Mouse (Mus musculus) heart, adult 2 months (tissue): ENCODE measurements around the gene Aak1. TPM values are rescaled to one million over a fixed set of nuclear protein-coding genes. Genes with fewer than 3 reads are reported as not detected.
A peak's percentile ranks its signal among the peaks of the same experiment; 100 is the strongest.

Experiments used
- DNase-seq, 2 experiments: peaks; one replicate each; pipeline ENCODE4 v3.0.0; 2021
- H3K27ac ChIP-seq: fragments of 200-600 bp; 2 replicates; pipeline ENCODE4 v1.8.1; 2022
- H3K27me3 ChIP-seq: fragments of 200-500 bp; 2 replicates; pipeline ENCODE4 v1.6.1; 2012; ENCODE audit warnings: mild to moderate bottlenecking, low read length, inconsistent platforms, mixed read lengths; ENCODE audit not compliant: control insufficient read depth, insufficient read depth
- H3K36me3 ChIP-seq: fragments of 200-500 bp; 2 replicates; pipeline ENCODE4 v1.6.1; 2012; ENCODE audit warnings: low read length, inconsistent platforms; ENCODE audit not compliant: control insufficient read depth, insufficient read depth
- H3K4me1 ChIP-seq: fragments of 200-500 bp; 2 replicates; pipeline ENCODE4 v1.6.1; 2011; ENCODE audit warnings: low read length; ENCODE audit not compliant: control insufficient read depth, insufficient read depth
- H3K4me3 ChIP-seq: fragments of 200-600 bp; 2 replicates; pipeline ENCODE4 v1.8.1; 2022
- H3K79me2 ChIP-seq: fragments of 200-500 bp; replicated peaks from 2 replicates; pipeline ENCODE4 v1.6.1; 2012; ENCODE audit warnings: mild to moderate bottlenecking, inconsistent platforms, low read length, moderate library complexity, mixed read lengths; ENCODE audit not compliant: control insufficient read depth, insufficient read depth
- H3K9ac ChIP-seq: fragments of 200-500 bp; 2 replicates; pipeline ENCODE4 v1.6.1; 2012; ENCODE audit warnings: low read depth, mild to moderate bottlenecking, control low read depth, inconsistent platforms, low read length, mixed read lengths
- CTCF ChIP-seq: fragments of 200-600 bp; IDR thresholded peaks from 2 replicates; pipeline ENCODE4 v1.8.1; 2022; ENCODE audit warnings: antibody characterized with exemption, mild to moderate bottlenecking, moderate library complexity
- EP300 ChIP-seq: fragments of 200-500 bp; IDR thresholded peaks from 2 replicates; pipeline ENCODE4 v1.6.1; 2011; ENCODE audit warnings: low read depth, low read length, control low read depth; ENCODE audit not compliant: insufficient read depth
- POLR2A ChIP-seq: fragments of 200-500 bp; IDR thresholded peaks from 2 replicates; pipeline ENCODE4 v1.6.1; 2011; ENCODE audit warnings: mild to moderate bottlenecking, low read depth, low read length, control low read depth; ENCODE audit not compliant: insufficient read depth
- WGBS: fragments of 180-500 bp; shearing (Covaris S2); methylation state at CpG from one replicate; pipeline ENCODE4 v1.1.7; 2018; 5-methylcytosine and 5-hydroxymethylcytosine counted together
- intact Hi-C: fragments of 180-260 bp; cut with DNase I; formaldehyde crosslinking; loops from one replicate; pipeline ENCODE4 v1.15.1; 2025
- polyA plus RNA-seq: library from polyadenylated mRNA; depleted of rRNA; stranded (reverse); fragments of >200 nt; gene quantifications from 2 replicates; pipeline ENCODE4 v1.2.3, GENCODE M21; 2012
- total RNA-seq, 2 experiments: library from RNA; stranded (reverse); gene quantifications; 2 replicates each; pipeline ENCODE4 v1.2.3; 2021

The Aak1 gene
- total and polyA plus RNA-seq, 3 experiments, result 20.5 to 85.5 (median 81.6) TPM

DNA sequence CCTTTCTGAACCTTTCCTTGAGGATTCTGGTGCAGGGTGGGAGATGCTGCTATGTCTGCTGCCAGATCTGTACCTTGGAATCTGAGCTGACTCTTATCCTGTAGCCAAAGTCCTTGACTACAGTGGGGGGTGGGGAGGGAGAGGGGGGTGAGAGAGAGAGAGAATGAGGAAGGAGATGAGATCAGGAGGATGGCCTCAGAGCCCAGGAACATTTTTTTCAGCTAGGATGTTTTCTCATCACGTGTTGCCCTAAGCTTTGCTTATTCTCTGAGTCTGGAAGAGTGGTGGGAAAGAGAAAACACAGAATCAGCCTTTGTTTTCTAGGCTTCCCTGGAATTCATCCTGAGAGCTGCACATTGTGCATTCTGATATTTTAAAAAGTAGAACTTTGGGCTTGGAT is 2.2 kb downstream of the Aak1 start:
- 4% methylated on average over 1 of the region's 1 CpGs for WGBS
- H3K79me2 ChIP-seq, result peaks cover 8% of the 10 kb centered on the region
- peak overlapping the region; percentile 70 for H3K4me3 ChIP-seq
- intact Hi-C loops, result loop anchor here (2.0 kb wide), 1 partner anchor 69 kb away; no protein-coding TSS in a partner anchor
- H3K4me1 ChIP-seq, result peaks cover 25% of the 10 kb centered on the region
- H3K9ac ChIP-seq, result no peak overlapping the region
- H3K27ac ChIP-seq, result peak overlapping the region; percentile 99
- DNase-seq, result no peak
- no peak for TF ChIP-seq POLR2A
- TF ChIP-seq EP300, result no peak
- no peak for TF ChIP-seq CTCF
- peaks cover 28% of the 10 kb centered on the region for H3K36me3 ChIP-seq
- H3K27me3 ChIP-seq, result no peaks in the 10 kb centered on the region

DNA sequence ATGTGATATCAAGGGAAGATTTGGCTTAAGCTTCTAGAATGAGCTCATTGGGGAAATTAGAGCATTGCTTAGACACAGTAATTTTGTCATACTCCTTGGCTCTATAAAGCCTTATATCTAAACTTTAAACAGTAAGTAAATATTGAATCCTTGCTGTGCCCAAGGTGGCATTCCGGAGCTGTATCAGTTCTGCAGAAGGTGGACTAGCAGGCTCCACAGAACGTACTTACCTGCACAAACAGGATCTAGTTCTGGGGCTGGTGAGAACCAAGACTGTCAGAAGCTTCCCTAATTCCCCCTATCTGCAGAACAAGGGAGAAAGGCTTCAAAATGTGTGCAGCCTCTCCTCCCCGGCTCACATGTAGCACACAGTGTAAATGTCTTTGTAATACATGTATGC is 4.6 kb downstream of the Aak1 start:
- Histone ChIP-seq H3K27ac (peak overlapping the region; percentile 23), H3K4me3 (no peak overlapping the region), H3K79me2 (peaks cover 9% of the 10 kb centered on the region), H3K9ac (peak overlapping the region; percentile 21; the same call in 1 of the 2 replicates), H3K36me3 (peaks cover 41% of the 10 kb centered on the region), H3K27me3 (no peaks in the 10 kb centered on the region), H3K4me1 (peaks cover 26% of the 10 kb centered on the region)
- no peak for DNase-seq
- TF ChIP-seq POLR2A (no peak), EP300 (no peak), CTCF (no peak)
- WGBS, result 71% methylated on average over 3 of the region's 3 CpGs
- intact Hi-C loops, result no loop called here

DNA sequence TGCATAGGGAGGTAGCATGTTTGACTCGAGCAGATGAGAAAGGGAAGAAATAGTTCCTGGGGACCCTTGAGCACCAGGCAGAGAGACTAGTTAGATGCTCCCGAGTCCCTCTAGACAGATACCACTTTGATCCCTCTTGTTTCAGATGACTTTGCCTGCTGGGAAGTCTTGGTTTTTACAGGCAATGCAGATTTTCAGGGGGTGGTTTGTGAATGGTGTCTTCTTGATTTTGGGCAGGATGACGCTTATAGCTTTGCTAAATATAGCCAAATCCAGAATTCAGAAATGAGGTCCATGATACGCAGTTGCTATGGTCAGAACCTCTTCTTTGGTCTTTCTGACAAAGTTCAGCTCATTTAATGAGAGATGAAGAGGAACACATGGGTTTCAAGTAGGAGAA is 5.6 kb downstream of the Aak1 start:
- no peak for TF ChIP-seq POLR2A
- Histone ChIP-seq H3K79me2 (peaks cover 11% of the 10 kb centered on the region), H3K9ac (no peak overlapping the region), H3K27me3 (no peaks in the 10 kb centered on the region), H3K36me3 (peaks cover 41% of the 10 kb centered on the region), H3K4me1 (peaks cover 26% of the 10 kb centered on the region), H3K4me3 (no peak overlapping the region), H3K27ac (no peak overlapping the region)
- intact Hi-C loops, result no loop called here
- no peak for DNase-seq
- 68% methylated on average over 4 of the region's 4 CpGs for WGBS

DNA sequence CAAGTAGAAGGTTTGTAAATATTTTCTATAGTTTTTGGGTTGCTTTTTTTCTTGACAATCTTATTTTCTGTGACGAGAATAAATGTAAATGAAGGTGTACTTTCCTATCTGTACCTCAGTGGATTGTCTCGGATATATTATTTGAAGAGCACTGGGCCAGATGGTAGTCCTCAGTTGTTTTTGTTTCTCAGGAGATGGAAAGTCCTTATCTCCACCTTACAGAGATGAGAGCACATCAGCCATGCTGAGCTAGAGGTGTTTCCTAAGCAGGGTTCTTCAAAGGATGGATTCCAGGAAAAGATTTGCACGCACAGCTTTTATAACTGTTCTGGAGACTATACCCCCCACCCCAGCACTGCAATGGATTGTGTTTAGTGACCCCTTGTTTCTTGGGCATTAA is 9.3 kb downstream of the Aak1 start:
- H3K79me2 ChIP-seq, result peaks cover 15% of the 10 kb centered on the region
- DNase-seq, result no peak
- no peak overlapping the region for H3K27ac ChIP-seq
- peaks cover 30% of the 10 kb centered on the region for H3K36me3 ChIP-seq
- WGBS, result 72% methylated on average over 3 of the region's 3 CpGs
- H3K4me3 ChIP-seq, result no peak overlapping the region
- no peak overlapping the region for H3K9ac ChIP-seq
- no peak for TF ChIP-seq CTCF
- TF ChIP-seq POLR2A, result no peak
- no peak for TF ChIP-seq EP300
- peaks cover 13% of the 10 kb centered on the region for H3K4me1 ChIP-seq
- H3K27me3 ChIP-seq, result no peaks in the 10 kb centered on the region
- intact Hi-C loops, result no loop called here

DNA sequence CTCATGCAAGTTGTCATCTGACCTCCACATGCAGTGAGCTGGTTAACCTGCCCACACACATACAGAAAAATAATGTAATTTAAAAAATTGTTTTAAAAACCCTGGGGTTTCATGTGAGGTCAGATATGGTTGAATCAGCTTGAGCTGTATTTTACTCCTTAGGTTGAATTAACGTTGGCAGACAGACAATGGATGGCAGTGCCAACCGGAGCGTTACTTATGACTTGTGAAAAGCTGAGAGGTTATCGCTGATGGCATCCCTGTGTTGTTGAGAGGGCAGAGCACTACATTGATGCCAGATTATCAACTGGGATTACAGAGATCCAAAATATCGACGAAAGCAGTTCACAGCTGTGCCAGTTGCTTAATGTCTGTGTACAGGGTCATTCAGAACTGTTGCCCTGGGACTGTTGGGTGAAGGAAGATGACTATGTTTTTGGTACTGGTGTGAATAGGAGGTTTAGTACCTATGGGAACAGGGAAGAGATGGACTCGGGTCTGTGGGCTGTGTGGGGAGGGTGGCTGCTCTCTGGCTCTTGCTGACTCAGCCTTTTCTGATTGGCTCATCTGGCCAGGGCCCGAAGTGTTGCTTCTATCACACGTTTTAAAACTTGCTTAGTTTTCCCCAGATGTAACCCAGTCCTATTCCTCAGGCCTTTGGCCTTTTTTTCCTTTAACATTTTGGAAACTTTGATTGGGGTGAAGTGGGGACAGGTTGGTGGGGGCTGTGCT is 11.6 kb downstream of the Aak1 start:
- WGBS, result 61% methylated on average over 9 of the region's 9 CpGs
- peaks cover 1% of the 10 kb centered on the region for H3K4me1 ChIP-seq
- H3K4me3 ChIP-seq, result no peak overlapping the region
- H3K27ac ChIP-seq, result no peak overlapping the region
- DNase-seq, result no peak
- TF ChIP-seq CTCF (no peak), POLR2A (no peak), EP300 (no peak)
- H3K79me2 ChIP-seq, result peaks cover 12% of the 10 kb centered on the region
- H3K36me3 ChIP-seq, result peaks cover 20% of the 10 kb centered on the region
- H3K27me3 ChIP-seq, result no peaks in the 10 kb centered on the region
- intact Hi-C loops, result no loop called here
- H3K9ac ChIP-seq, result no peak overlapping the region

DNA sequence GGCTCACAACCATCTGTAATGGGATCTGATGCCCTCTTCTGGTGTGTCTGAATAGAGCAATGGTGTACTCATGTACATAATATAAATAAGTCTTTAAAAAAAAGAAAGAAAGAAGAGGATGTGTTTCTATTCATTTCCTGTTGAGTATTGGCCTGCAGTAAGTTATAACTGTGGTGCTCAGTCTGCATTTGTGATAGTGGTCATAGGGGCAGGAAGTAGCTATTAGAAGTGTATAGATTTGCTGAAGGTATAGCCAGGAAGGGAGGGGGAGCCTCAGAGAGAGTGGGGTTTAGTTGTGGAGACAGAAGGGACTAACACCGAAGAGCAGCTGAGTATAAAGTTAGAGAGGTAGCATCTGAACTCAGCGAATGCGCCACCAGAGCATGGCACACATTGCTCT is 15.0 kb downstream of the Aak1 start:
- no peak overlapping the region for H3K9ac ChIP-seq
- 85% methylated on average over 3 of the region's 3 CpGs for WGBS
- H3K79me2 ChIP-seq, result peaks cover 14% of the 10 kb centered on the region
- no peak for DNase-seq
- intact Hi-C loops, result no loop called here
- H3K4me3 ChIP-seq, result no peak overlapping the region
- 0 out of 2 replicates have a peak, but pooled peaks have one; percentile 14 for TF ChIP-seq CTCF
- no peak for TF ChIP-seq POLR2A
- H3K27ac ChIP-seq, result no peak overlapping the region
- peaks cover 8% of the 10 kb centered on the region for H3K4me1 ChIP-seq
- H3K36me3 ChIP-seq, result peaks cover 14% of the 10 kb centered on the region
- H3K27me3 ChIP-seq, result no peaks in the 10 kb centered on the region
